Mouse (Mus musculus) myocyte (in vitro differentiated cells): ENCODE measurements around the gene Tuba3a.

Experiments
- MYOD1 ChIP-seq, 3 experiments: IDR thresholded peaks; one replicate each; pipeline ENCODE4 v1.6.1; 2011; ENCODE audit warnings: control low read depth in 2 of 3, low read depth in 2 of 3, mild to moderate bottlenecking in 2 of 3, moderate library complexity in 1 of 3; ENCODE audit not compliant: insufficient read length in 2 of 3, control insufficient read depth in 1 of 3
- POLR2A ChIP-seq: IDR thresholded peaks from one replicate; pipeline ENCODE4 v1.6.1; 2011; ENCODE audit warnings: low read depth, mild to moderate bottlenecking, control low read depth, moderate library complexity; ENCODE audit not compliant: insufficient read length
- SRF ChIP-seq: IDR thresholded peaks from one replicate; pipeline ENCODE4 v1.6.1; 2011; ENCODE audit warnings: low read depth; ENCODE audit not compliant: control insufficient read depth, insufficient read length

GRCm38 (mm10) chr6:125232516-125232915, 53.3 kb downstream of the Tuba3a start:
- no peak for TF ChIP-seq MYOD1 (IDR thresholded peaks at IDR 0.05; ENCODE audit: control insufficient read depth in 1 of 3, insufficient read length in 2 of 3, low read depth in 2 of 3)
- no peak for TF ChIP-seq SRF
- no peak for TF ChIP-seq POLR2A
